Mouse (Mus musculus): ENCODE results near the gene Mlc1.
A peak's percentile ranks its signal among the peaks of the same experiment; 100 is the strongest.

Mlc1 gene

GRCm38 (mm10) chr15:88978281-88979137 lies at the start of gene Mlc1:
TSS of gene Mlc1 (minus strand) at chr15:88979007.
- DNase-seq = no peak

- DNase-seq = no peak
Observed at GRCm38 (mm10) chr15:89020492-89020891, 41.7 kb upstream of the Mlc1 start.

GRCm38 (mm10) chr15:89020085-89020484 lies 41.3 kb upstream of the Mlc1 start:
- DNase-seq = no peak

- DNase-seq = no peak
Observed at GRCm38 (mm10) chr15:89016722-89017121, 37.9 kb upstream of the Mlc1 start.

GRCm38 (mm10) chr15:89007781-89008180 lies 29.0 kb upstream of the Mlc1 start:
- DNase-seq = no peak

DNA sequence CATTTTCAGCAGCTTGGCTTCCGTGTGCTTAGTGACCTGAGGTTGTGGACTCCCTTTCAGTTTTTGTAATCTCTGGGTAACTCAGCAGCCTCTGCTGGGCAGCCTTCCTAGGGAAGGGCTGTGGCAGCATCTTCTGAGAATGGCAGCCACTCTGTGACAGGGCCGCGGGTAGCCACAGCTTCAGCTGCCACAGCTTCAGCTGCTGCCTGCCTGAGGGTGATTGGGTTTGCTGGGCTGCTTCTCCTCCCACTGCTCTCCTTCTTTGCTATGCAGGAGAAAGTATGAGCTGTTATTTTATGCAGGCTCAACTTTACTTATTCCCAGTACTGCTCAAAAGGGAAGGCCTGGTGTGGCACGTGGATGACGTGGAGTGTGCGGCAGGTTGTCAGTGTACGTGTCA lies 28.2 kb upstream of the Mlc1 start:
- DNase-seq = no peak

DNA sequence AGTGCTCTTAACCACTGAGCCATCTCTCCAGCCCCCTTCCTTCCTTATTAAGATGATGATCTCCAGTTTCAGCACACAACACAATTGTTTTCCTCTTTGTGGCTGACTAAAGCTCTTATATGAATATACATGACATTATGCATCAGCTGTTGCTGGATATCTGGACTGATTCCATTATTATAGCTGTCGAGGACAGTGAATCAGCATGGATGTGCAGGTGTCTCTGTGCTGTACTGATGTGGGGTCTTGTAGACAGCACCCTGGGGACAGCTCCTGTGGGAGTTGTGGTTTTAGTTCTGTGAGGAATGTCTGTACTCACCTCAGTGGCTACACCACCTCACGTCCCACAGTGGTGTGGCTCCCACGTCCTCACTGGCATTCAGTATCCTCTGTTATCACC lies 22.4 kb upstream of the Mlc1 start:
- DNase-seq = no peak

DNA sequence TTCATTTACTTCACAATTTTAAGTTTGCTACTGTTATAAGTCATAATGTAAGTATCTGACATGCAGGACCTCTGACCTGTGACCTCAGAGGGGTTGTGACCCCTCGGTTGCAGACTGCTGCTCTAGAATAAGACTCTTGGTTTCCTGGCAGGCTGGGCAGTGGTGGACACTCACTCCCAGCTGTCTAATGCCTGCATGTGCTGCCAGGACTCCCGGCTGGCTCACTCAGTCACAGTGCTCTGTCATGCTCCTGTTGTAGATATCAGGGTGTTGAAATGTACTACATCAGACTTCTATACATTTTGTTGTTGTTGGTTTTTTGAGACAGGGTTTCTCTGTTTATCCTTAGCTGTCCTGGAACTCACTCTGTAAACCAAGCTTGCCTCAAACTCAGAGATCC lies 21.6 kb upstream of the Mlc1 start:
- no peak for DNase-seq

DNA sequence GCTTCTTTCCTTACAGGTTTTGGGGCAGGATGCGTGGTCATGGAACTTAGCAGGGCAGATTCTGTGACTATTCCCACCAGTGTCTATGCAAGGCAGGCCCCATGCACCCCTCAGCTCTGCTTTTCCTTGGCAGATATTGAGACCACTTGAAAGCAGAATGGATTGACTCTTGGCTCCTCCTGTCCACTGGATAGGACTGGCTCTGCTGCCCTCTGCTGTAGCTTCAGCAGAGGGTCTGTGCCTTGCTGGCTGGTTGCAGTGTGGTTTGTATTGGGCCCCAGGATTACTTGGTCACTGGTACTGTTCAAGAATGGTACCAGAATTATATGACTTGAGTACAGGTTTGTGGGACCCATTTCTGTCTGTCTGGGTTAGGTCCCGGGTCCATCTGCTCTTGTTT lies 20.3 kb upstream of the Mlc1 start:
- no peak for DNase-seq

- no peak for DNase-seq
Observed at GRCm38 (mm10) chr15:88998636-88999035, 19.8 kb upstream of the Mlc1 start.

DNA sequence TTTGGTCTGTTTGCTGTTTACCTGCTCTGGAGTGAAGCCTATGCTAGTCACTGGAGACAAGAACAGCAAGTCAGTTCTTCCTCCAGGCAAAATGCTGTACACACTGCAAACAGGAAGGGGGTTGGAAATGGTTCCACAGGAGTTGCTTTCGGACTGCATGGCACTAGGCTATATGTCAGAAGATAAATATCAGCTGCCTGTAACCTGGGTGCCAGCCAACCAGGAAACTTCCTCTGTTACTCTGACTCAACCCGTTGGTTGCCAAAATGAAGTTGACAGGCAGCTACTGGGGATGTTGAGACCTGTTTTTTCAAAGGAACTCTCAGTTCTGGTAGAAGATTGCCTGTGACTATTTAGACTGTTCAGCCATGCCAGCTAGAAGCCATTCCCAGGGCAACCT lies 10.4 kb upstream of the Mlc1 start:
- DNase-seq = no peak

GRCm38 (mm10) chr15:88982534-88983079 lies 3.8 kb upstream of the Mlc1 start, which contains the start of gene Mov10l1:
TSS of gene Mov10l1 (plus strand) at chr15:88982909.
- no peak for DNase-seq

DNA sequence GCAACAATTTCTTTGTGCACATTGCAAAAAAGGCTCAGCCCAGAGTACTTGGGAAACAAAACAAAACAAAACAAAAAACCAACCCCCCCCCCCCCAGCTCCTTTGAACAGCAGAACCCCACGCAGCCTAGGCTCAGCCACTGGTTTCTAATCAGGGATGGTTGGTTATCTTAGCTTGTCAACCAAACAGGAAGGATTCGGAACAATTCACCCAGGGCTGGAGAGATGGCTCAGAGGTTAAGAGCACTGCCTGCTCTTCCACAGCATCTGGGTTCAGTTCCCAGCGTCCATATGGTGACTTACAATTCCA lies 285 bp upstream of the Mlc1 start:
- DNase-seq = no peak

GRCm38 (mm10) chr15:88972300-88972699 lies 6.5 kb downstream of the Mlc1 start:
- no peak for DNase-seq

DNA sequence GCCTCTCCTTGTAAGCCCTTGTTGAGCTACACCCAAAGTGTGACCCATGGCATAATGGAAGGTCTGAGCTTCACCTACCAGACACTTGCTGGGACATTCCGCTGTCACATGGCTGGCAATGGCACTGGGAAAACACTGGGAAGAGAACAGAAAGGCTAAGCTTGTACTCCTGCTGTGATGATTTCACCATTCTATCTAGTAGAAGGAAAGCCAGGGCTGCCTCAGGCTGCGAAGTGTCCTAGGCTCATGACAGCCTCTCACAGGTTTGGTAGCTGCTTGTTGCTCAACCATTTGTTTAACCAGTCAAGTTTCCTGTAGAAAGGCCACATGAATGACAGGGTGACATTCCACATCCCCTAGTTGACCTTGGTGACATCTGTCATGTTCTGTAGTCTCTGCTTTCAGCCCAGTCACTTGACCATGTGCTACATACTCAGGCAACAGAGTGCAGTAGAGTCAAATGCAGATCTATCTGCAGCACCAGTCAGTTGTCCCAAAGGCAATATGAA lies 14.7 kb downstream of the Mlc1 start:
- DNase-seq = no peak

DNA sequence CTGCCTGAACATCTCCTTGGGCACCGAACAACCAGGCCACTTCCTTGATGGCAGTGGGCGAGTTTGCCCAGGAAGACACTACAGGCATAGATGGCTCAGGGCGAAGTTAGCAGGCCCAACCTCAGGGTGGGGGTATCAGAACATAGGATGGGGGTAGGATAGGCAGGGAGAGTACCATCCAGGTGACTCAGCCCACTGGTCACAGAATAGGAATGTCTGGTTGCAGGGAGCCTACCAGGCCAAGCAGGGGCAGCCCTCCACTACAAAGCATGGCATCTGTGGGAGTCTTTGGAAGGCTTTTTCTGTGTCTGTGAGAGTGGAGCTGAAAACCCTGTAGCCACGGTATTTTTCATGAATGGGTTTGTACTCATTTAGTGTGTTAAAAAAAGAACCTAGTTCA lies 21.3 kb downstream of the Mlc1 start:
- DNase-seq = no peak

GRCm38 (mm10) chr15:88955342-88955741 lies 23.5 kb downstream of the Mlc1 start:
- DNase-seq = no peak

DNA sequence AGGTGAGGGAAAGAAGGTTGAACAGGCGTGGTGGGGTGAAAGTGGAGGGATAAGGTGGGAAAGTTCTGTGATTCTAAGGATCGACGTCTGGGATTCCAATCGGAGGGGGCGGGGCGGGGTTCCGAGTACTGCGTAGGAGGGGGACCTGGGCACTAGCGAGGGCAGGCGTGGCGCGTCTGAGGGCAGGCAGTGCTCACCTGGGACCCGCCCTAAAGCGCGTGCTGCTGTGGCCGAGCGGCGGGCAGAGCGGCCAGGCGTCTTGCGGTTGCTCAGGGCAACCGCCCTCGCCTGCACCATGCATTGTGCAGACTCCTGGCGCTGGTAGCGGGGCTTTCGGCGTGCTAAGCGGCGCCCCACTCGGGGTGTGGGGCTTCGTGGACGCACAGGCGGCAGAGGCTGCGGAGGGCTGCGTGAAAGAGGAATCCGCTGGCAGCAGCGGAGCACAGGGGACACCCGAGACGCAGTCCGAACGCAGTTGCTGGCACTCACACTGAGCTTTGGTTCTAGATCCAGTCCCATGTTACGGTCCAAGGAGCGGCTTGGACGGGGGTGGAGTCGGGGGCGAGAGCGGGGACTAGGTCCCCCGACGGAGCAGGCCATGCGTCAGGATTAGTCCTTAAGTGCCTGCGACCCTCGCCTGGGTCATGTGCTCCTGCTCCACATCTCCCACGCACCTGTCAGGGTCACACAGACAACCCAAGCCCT lies 24.3 kb downstream of the Mlc1 start, which contains the start of gene Ttll8:
Gene Ttll8 (minus strand): TSS at position 51 of the 705 bp plus-strand sequence.
- DNase-seq = peak; percentile 35

DNA sequence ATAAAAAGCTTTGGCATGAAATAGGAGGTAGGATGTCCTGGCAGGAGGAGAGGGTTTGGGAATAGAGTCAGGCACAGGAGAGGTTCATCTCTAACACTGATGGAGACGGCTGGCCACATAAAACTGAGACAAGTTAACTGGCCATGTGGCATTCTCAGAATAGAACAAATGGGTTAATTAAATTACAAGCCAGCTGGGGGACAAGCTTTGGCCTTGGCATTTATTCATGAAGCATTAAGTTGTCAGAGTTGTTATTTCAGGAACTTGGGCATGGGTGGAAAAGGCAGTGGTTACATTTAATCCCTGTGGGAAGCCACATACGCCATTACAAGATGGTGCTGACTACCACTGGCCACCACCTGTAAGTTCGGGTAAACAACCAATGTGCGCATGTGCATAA lies 27.6 kb downstream of the Mlc1 start:
- no peak for DNase-seq

DNA sequence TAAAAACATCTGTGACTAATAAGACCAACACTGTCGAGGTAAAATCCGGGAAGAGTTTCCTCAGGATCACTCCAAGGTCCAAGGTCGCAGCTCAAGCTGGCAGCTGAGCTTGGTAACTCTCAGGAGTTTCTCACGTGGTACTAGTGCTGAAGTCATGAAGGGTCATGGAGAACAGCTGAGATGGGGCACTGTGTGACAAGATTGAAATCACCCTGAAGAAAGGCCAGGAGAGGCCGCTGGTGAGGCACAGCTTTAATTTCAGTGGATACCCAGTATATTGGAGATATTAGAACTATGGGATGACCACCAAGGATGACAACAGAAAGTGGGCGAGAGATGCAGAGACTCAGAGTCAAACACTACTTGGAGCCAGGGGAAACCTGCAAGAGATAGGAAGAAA lies 32.0 kb downstream of the Mlc1 start:
- peak; percentile 28 for DNase-seq

DNA sequence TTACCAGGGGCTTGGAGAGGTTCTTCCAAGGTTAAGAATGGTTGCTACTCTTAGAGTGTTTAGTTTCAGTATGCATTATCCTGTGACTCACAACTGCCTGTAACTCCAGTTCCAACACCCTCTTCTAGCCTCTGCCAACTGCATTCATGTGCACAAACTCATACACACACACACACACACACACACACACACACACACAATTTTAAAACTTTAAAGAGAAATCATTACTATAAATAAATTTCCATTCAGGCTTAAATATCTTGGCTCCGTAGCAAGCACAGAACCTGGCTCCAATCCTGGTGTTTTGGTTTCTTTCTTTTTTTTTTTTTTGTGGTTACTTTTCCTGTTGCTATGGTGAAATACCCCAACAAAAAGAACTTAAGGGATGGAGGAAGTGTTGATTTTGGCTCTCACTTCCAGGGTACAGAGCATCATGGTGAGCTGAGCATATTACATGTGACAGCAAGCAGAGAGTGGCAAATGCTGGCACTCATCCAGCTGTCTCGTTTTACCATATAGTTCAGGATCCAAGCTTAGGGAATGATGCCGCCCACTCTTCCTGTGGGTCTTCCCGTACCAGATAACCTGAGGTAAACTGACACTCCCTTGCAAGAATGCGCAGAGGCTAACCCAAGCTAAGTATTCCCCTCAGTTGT lies 34.8 kb downstream of the Mlc1 start:
- DNase-seq = no peak

GRCm38 (mm10) chr15:88942783-88943182 lies 36.0 kb downstream of the Mlc1 start:
- DNase-seq = no peak

DNA sequence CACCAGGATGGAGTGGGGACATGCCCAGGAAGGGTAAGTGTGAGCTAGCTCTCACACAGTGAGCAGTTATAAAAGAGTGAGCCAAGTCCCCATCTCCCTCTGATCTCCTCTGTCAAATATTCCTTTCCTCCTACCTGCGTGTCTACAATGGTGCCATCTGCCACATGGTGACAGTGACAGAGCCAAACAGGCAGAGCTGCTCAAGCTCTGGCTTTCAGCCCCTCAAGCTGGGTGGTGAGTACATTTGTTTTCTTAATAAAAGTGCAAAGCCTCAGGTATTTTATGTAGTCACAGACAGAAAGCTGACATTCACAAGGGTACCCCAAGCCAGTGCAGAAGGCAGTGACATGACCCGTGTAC lies 41.5 kb downstream of the Mlc1 start:
- no peak for DNase-seq

All from kidney, adult 18-20 months (tissue).